Mouse (Mus musculus): ENCODE data around the gene Mettl27. TPM values are rescaled to one million over a fixed set of nuclear protein-coding genes. Genes with fewer than 3 reads are reported as not detected.

The Mettl27 gene
- 10 to 100 TPM in 1 of 2 experiments, 1 to 10 TPM in 1; 4.0 to 32.3 TPM for polyA plus RNA-seq (2012; fragmentation: generic; extraction: Trizol)

GRCm38 (mm10) chr5:134932179-134932902 is at the start of gene Mettl27:
Mettl27 (plus strand) TSS chr5:134932368.

GRCm38 (mm10) chr5:134906633-134907032 is 25.5 kb upstream of the Mettl27 start, which contains the start of gene Tmem270:
Tmem270 (minus strand) TSS chr5:134906733.

GRCm38 (mm10) chr5:134915311-134915710 is 16.9 kb upstream of the Mettl27 start, which contains the start of gene Cldn13:
Cldn13 (minus strand) TSS chr5:134915526.

GRCm38 (mm10) chr5:134946857-134947255 is 14.7 kb downstream of the Mettl27 start, which contains the start of gene Cldn4:
Cldn4 (minus strand) TSS chr5:134946934.

GRCm38 (mm10) chr5:134985633-134986297 is 53.6 kb downstream of the Mettl27 start, which contains the start of gene Cldn3:
Cldn3 (plus strand) TSS chr5:134986214.

Other genes with a start within 250 kb of the Mettl27 start
- 10 to 100 TPM in 1 of 2 experiments, 1 to 10 TPM in 1; 8.8 to 10.6 TPM for gene Limk1, start 243.8 kb upstream of the Mettl27 start, polyA plus RNA-seq (2012; fragmentation: generic; extraction: Trizol)
- gene Eln, start 185.0 kb upstream of the Mettl27 start, polyA plus RNA-seq (2012; fragmentation: generic; extraction: Trizol), result 10 to 100 TPM in 1 of 2 experiments, under 1 TPM in 1; 0.04 to 12.8 TPM
- gene Tmem270, start 25.6 kb upstream of the Mettl27 start, polyA plus RNA-seq (2012; fragmentation: generic; extraction: Trizol), result not detected
- not detected for gene Cldn13, start 16.8 kb upstream of the Mettl27 start, polyA plus RNA-seq (2012; fragmentation: generic; extraction: Trizol)
- gene Cldn4, start 14.6 kb downstream of the Mettl27 start, polyA plus RNA-seq (2012; fragmentation: generic; extraction: Trizol), result not detected
- gene Cldn3, start 53.8 kb downstream of the Mettl27 start, polyA plus RNA-seq (2012; fragmentation: generic; extraction: Trizol), result not detected
- 10 to 100 TPM; 30.4 to 30.8 TPM for gene Abhd11, start 76.8 kb downstream of the Mettl27 start, polyA plus RNA-seq (2012; fragmentation: generic; extraction: Trizol)
- gene Stx1a, start 91.1 kb downstream of the Mettl27 start, polyA plus RNA-seq (2012; fragmentation: generic; extraction: Trizol), result 1 to 10 TPM; 1.6 to 5.4 TPM
- 10 to 100 TPM; 23.6 to 34.4 TPM for gene Dnajc30, start 131.8 kb downstream of the Mettl27 start, polyA plus RNA-seq (2012; fragmentation: generic; extraction: Trizol)
- 10 to 100 TPM; 29.7 to 34.2 TPM for gene Bud23, start 132.6 kb downstream of the Mettl27 start, polyA plus RNA-seq (2012; fragmentation: generic; extraction: Trizol)
- 10 to 100 TPM in 1 of 2 experiments, 1 to 10 TPM in 1; 4.9 to 16.4 TPM for gene Vps37d, start 145.9 kb downstream of the Mettl27 start, polyA plus RNA-seq (2012; fragmentation: generic; extraction: Trizol)
- gene Mlxipl, start 157.5 kb downstream of the Mettl27 start, polyA plus RNA-seq (2012; fragmentation: generic; extraction: Trizol), result not detected
- 10 to 100 TPM in 1 of 2 experiments, 1 to 10 TPM in 1; 6.8 to 10.3 TPM for gene Tbl2, start 217.3 kb downstream of the Mettl27 start, polyA plus RNA-seq (2012; fragmentation: generic; extraction: Trizol)
- gene Bcl7b, start 235.9 kb downstream of the Mettl27 start, polyA plus RNA-seq (2012; fragmentation: generic; extraction: Trizol), result 10 to 100 TPM; 44.8 to 53.4 TPM